ENCODE assay signal across 17 mouse cellular contexts in genomic region chr12:70015936-70016335, GRCm38 (mm10). TPM values are rescaled to one million over a fixed set of nuclear protein-coding genes. Genes with fewer than 3 reads are reported as not detected.
A peak's percentile ranks its signal among the peaks of the same experiment; 100 is the strongest.
DNase-seq lines count a peak whose midpoint lies in the region; ATAC-seq lines count a peak whose summit lies in the region.
"Had no signal": no experiment of that assay in that cellular context is flagged by ENCODE, and none has a peak within 500 bp of the region (broad histone marks: within the 10 kb centered on the region; RNA-seq: fewer than 3 reads in every experiment).

No protein-coding gene starts in this region.

- no peak overlapping the region for H3K4me3 ChIP-seq in heart, embryonic 16.5 days (ENCODE audit: low read length)
- H3K4me3 ChIP-seq: hindbrain, embryonic 12.5 days; lung, embryonic 15.5 days; midbrain, embryonic 13.5 days had no signal

- ATAC-seq in frontal cortex, adult (ENCODE audit: low TSS enrichment), result peak; percentile 90
- peak; percentile 55; the same call in 1 of the 2 replicates for ATAC-seq in heart, embryonic 16.5 days (replicated peaks; ENCODE audit: extremely low read depth, insufficient read depth, low FRiP score)
- ATAC-seq: intestine, embryonic 16.5 days; midbrain, embryonic 13.5 days had no signal

- H3K9me3 ChIP-seq in heart, embryonic 16.5 days (replicated peaks; ENCODE audit: control insufficient read depth, low read length), result peaks cover 2% of the 10 kb centered on the region
- H3K9me3 ChIP-seq: hindbrain, embryonic 12.5 days; lung, embryonic 15.5 days; midbrain, embryonic 13.5 days had no signal

- peak overlapping the region; percentile 74 for H3K27ac ChIP-seq in heart, embryonic 16.5 days (ENCODE audit: low read length)
- H3K27ac ChIP-seq: hindbrain, embryonic 12.5 days; lung, embryonic 15.5 days; midbrain, embryonic 13.5 days; stomach, postnatal 0 days had no signal

- DNase-seq in frontal cortex, postnatal 14 days (ENCODE audit: low spot score in 2 of 2), result no peak
- DNase-seq in left cerebral cortex, adult 11 months (ENCODE audit: low spot score), result peak; percentile 15
- no peak for DNase-seq in left cerebral cortex, adult 8-10 months (ENCODE audit: low spot score in 2 of 2)
- peak; percentile 27 to 40 for DNase-seq in lung, postnatal 4 days
- DNase-seq in layer of hippocampus, postnatal 14 days (ENCODE audit: low spot score in 2 of 2), result no peak
- no peak for DNase-seq in cerebellum, postnatal 10 days
- DNase-seq: adrenal gland, postnatal 25 days; cerebellum, postnatal 36 days; kidney, postnatal 14 days; thymus, postnatal 4 days had no signal

- peaks cover 9% of the 10 kb centered on the region; the same call in 1 of the 2 replicates for H3K4me1 ChIP-seq in heart, embryonic 16.5 days (ENCODE audit: control insufficient read depth, insufficient read depth, low read length)
- H3K4me1 ChIP-seq: hindbrain, embryonic 12.5 days; midbrain, embryonic 13.5 days had no signal

- whole genome bisulfite sequencing in heart, embryonic 16.5 days, result 31% methylated on average over 4 of the region's 4 CpGs

- no peaks in the 10 kb centered on the region for H3K27me3 ChIP-seq in heart, embryonic 16.5 days (ENCODE audit: control insufficient read depth, insufficient read depth, low read length)
- H3K27me3 ChIP-seq: hindbrain, embryonic 12.5 days; lung, embryonic 15.5 days; midbrain, embryonic 13.5 days had no signal

- H3K36me3 ChIP-seq in heart, embryonic 16.5 days (ENCODE audit: control insufficient read depth, insufficient read depth), result peaks cover 31% of the 10 kb centered on the region

- peak overlapping the region; percentile 14; the same call in 1 of the 2 replicates for H3K4me2 ChIP-seq in heart, embryonic 16.5 days (ENCODE audit: low read depth, low read length)
- H3K4me2 ChIP-seq: hindbrain, embryonic 12.5 days; lung, embryonic 15.5 days; midbrain, embryonic 13.5 days had no signal

- H3K9ac ChIP-seq in heart, embryonic 16.5 days (ENCODE audit: low read length), result no peak overlapping the region
- H3K9ac ChIP-seq: hindbrain, embryonic 12.5 days; lung, embryonic 15.5 days; midbrain, embryonic 13.5 days had no signal

RNA-seq across cellular contexts. Expression of gene Sav1, which starts 29.1 kb away (rescaled TPM):
- 10 to 100 TPM; 18.8 to 19.8 (median 19.2) TPM for total RNA-seq in left cerebral cortex, adult 8-10 months (2022)
- 1.8 and 4.4 TPM in 2 replicates for polyA plus RNA-seq in heart, embryonic 16.5 days (2015; fragmentation: Nextera tagmentation; extraction: Ambion mirVana)
- total RNA-seq in layer of hippocampus, postnatal 14 days (2021), result 10 to 100 TPM; 16.9 to 19.6 TPM

Comparison
In these comparisons a context has a peak if more than half of its experiments do, and no peak if none do; other contexts are left out.
1. DNase-seq: peak in left cerebral cortex, adult 11 months (single experiment) and lung, postnatal 4 days (2 of 2); none in frontal cortex, postnatal 14 days (0 of 2), left cerebral cortex, adult 8-10 months (0 of 2), layer of hippocampus, postnatal 14 days (0 of 2) and cerebellum, postnatal 10 days (0 of 2).